ENCODE assay signal across 16 mouse cellular contexts in the genomic region with DNA sequence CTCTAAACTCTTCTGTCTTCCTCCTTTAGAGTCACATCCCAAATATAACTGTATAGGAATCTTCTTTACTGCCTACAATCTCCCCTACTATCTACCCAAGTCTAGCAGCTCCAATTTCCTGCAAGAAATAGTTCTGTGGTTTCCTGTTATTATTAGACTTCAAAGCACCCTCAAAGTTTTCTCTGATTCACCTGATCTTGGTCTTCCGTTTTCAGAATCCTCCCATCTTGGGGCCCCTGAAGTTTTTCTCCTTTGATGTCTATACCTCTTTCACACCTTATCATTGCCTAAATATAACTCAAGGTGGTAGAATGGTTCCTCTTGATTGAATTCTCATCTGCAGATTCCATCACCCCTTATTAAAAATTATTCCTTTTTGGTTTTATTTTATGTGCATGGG.
"Had no signal": no experiment of that assay in that cellular context is flagged by ENCODE, and none has a peak within 500 bp of the region (broad histone marks: within the 10 kb centered on the region; RNA-seq: fewer than 3 reads in every experiment).

No protein-coding gene starts in this region.

- H3K4me1 ChIP-seq: lung, embryonic 15.5 days; midbrain, embryonic 10.5 days; neural tube, embryonic 12.5 days; stomach, embryonic 15.5 days had no signal

- H3K4me3 ChIP-seq: lung, embryonic 15.5 days; midbrain, embryonic 10.5 days; midbrain, embryonic 12.5 days; myocyte; neural tube, embryonic 12.5 days; stomach, embryonic 15.5 days had no signal

- H3K9ac ChIP-seq: lung, embryonic 15.5 days; midbrain, embryonic 12.5 days; neural tube, embryonic 12.5 days; stomach, embryonic 15.5 days had no signal

- H3K27ac ChIP-seq: lung, embryonic 15.5 days; macrophage; midbrain, embryonic 10.5 days; midbrain, embryonic 12.5 days; neural tube, embryonic 12.5 days; stomach, embryonic 15.5 days; stomach, postnatal 0 days had no signal

- H3K36me3 ChIP-seq: lung, embryonic 15.5 days; midbrain, embryonic 10.5 days; midbrain, embryonic 12.5 days; neural tube, embryonic 12.5 days; stomach, embryonic 15.5 days had no signal

- H3K9me3 ChIP-seq: lung, embryonic 15.5 days; midbrain, embryonic 10.5 days; midbrain, embryonic 12.5 days; neural tube, embryonic 12.5 days; stomach, embryonic 15.5 days had no signal

- DNase-seq: lung, adult 2 months; lung, postnatal 14 days; lung, postnatal 36 days; midbrain, embryonic 14.5 days; right cerebral cortex, postnatal 14 days; thymus, adult 2 months; thymus, postnatal 25 days; thymus, postnatal 4 days had no signal

- H3K27me3 ChIP-seq: lung, embryonic 15.5 days; midbrain, embryonic 12.5 days; neural tube, embryonic 12.5 days; stomach, embryonic 15.5 days had no signal
